Mouse (Mus musculus): Measurements from ENCODE around the gene Akap8l. TPM values are rescaled to one million over a fixed set of nuclear protein-coding genes. Genes with fewer than 3 reads are reported as not detected.
A peak's percentile ranks its signal among the peaks of the same experiment; 100 is the strongest.

The Akap8l gene
- polyA plus RNA-seq, 1 experiment from 2014 or later = 44.3 TPM

DNA sequence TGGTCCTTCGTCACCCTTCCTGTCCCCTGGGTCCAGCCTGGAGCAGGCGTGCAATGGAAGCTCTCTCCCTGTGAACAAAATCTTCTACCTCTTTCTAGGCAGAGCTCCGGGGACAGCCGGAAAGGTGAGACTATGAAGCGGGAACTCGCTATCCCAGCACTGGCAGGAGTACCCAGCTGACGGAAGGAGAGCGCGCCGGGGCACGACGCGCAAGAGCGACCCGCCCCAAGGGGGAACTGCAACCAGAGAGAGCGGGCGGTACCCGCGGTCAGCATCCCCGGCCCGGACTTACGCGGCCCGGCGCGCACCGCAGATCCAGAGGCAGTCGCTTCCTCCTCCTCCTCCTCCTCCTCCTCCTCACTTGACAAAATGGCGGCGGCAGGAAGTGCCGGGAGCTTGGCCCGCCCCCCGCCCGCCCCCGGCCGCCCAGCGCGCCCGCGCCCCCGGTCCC, 66.6 kb downstream of the Akap8l start:
- Histone ChIP-seq H3K4me2 (ENCODE audit: low read depth, low read length) (peak overlapping the region; percentile 67), H3K27ac (replicated peaks; ENCODE audit: low read depth, low read length) (peak overlapping the region; percentile 98), H3K4me3 (ENCODE audit: low read depth, low read length) (peak overlapping the region; percentile 98), H3K9ac (replicated peaks; ENCODE audit: low read length) (peak overlapping the region; percentile 96), H3K27me3 (ENCODE audit: control insufficient read depth, insufficient read depth, low read length) (no peaks in the 10 kb centered on the region), H3K36me3 (replicated peaks; ENCODE audit: control insufficient read depth, insufficient read depth, low read depth, low read length) (no peaks in the 10 kb centered on the region), H3K9me3 (replicated peaks; ENCODE audit: control insufficient read depth, low read length) (no peaks in the 10 kb centered on the region), H3K4me1 (ENCODE audit: control insufficient read depth, insufficient read depth, low read length) (no peaks in the 10 kb centered on the region)
- WGBS = under 1% methylated on average over 31 of the region's 41 CpGs
- ATAC-seq (replicated peaks; ENCODE audit: insufficient number of reproducible peaks, low FRiP score, low TSS enrichment, low read depth) (peak; percentile 51), DNase-seq (ENCODE audit: low spot score) (peak; percentile 68)

DNA sequence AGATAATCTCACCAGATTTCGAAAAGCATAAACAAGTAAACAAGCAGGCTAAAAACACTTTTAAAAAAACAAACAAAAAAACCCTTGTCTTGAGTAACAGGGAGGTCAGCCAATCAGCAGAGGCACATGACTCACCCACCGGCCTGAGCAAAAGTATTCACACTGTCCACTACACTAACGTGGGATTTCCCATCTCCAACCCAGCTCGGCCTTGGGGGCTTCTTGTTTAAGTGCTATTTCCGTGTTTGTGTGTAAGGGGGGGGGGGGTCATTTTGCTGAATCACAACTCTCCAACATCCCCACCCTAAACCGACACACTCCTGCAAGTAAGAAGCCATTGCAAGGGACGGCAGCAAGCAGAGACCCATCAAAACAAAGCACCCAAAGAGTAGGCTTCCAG, 67.1 kb downstream of the Akap8l start:
- DNase-seq (ENCODE audit: low spot score) (peak; percentile 19), ATAC-seq (replicated peaks; ENCODE audit: insufficient number of reproducible peaks, low FRiP score, low TSS enrichment, low read depth) (0 out of 2 replicates have a peak, but pooled peaks have one; percentile 1)
- H3K9me3 ChIP-seq (replicated peaks; ENCODE audit: control insufficient read depth, low read length) = no peaks in the 10 kb centered on the region

DNA sequence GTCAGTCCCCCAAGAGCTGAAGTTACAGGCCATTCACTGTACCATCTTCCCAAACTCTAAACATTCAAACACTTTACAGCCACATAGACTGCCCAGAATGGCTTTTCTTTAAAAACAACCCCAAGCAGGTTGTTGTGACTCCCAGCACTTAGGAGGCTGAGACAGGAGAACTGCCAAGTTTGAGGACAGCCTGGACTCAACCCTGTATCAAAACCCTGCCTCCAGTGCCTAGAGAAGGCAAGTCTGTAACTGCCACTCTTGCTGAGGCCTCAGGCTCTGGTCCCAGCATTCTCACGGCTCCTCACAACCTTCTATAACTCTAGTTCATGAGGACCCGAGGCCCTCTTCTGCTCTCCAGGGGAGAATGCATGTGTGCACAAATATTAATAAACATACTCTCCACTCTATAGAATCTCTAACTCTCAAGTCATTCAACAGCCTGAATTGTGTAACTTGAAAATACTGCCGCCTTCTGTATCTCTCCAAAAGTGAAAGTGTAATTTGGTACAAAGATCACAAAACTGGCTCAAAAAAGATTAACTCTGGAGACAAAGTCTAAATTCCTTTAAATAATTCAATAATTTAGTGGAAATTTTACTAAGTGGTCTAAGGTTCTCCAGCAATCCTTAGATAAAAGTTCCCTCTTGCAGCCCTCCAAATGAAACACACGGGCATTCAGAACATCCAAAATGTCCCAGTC, 68.6 kb downstream of the Akap8l start:
- no peak overlapping the region for H3K4me3 ChIP-seq (ENCODE audit: low read depth, low read length)
- WGBS = 81% methylated on average over 4 of the region's 4 CpGs
- DNase-seq (ENCODE audit: low spot score) = no peak
- no peaks in the 10 kb centered on the region for H3K36me3 ChIP-seq (replicated peaks; ENCODE audit: control insufficient read depth, insufficient read depth, low read depth, low read length)
- H3K9ac ChIP-seq (replicated peaks; ENCODE audit: low read length) = no peak overlapping the region
- no peak for ATAC-seq (replicated peaks; ENCODE audit: insufficient number of reproducible peaks, low FRiP score, low TSS enrichment, low read depth)
- H3K27ac ChIP-seq (replicated peaks; ENCODE audit: low read depth, low read length) = no peak overlapping the region
- H3K4me1 ChIP-seq (ENCODE audit: control insufficient read depth, insufficient read depth, low read length) = no peaks in the 10 kb centered on the region
- H3K9me3 ChIP-seq (replicated peaks; ENCODE audit: control insufficient read depth, low read length) = no peaks in the 10 kb centered on the region
- no peak overlapping the region for H3K4me2 ChIP-seq (ENCODE audit: low read depth, low read length)
- no peaks in the 10 kb centered on the region for H3K27me3 ChIP-seq (ENCODE audit: control insufficient read depth, insufficient read depth, low read length)

More for the DNA sequence above, 67.1 kb downstream of the Akap8l start:
- Histone ChIP-seq H3K4me2 (ENCODE audit: low read depth, low read length) (peak overlapping the region; percentile 67), H3K4me1 (ENCODE audit: control insufficient read depth, insufficient read depth, low read length) (no peaks in the 10 kb centered on the region), H3K36me3 (replicated peaks; ENCODE audit: control insufficient read depth, insufficient read depth, low read depth, low read length) (no peaks in the 10 kb centered on the region), H3K27me3 (ENCODE audit: control insufficient read depth, insufficient read depth, low read length) (no peaks in the 10 kb centered on the region), H3K27ac (replicated peaks; ENCODE audit: low read depth, low read length) (peak overlapping the region; percentile 98), H3K9ac (replicated peaks; ENCODE audit: low read length) (peak overlapping the region; percentile 96), H3K4me3 (ENCODE audit: low read depth, low read length) (peak overlapping the region; percentile 98)
- WGBS = 10% methylated on average over 7 of the region's 7 CpGs

DNA sequence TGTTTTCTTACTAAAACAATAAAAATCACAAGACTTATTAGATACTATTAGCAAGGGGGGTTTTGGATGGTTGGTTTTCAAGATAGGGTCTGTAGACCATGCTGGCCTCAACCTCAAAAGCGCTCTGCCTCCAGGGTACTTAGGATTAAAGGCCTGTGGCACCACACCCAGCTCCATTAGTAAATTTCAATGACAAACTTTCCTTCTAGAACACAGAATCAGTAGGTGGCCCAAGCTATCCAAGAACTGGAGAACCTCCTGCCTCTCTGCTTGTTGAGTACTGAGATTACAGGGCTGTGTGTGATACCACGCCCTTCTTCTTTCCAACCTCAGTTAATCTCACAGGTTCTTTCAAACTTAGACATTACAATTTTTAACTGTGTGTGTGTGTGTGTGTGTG, 69.3 kb downstream of the Akap8l start:
- DNase-seq (ENCODE audit: low spot score) (no peak), ATAC-seq (replicated peaks; ENCODE audit: insufficient number of reproducible peaks, low FRiP score, low TSS enrichment, low read depth) (no peak)
- no peaks in the 10 kb centered on the region for H3K4me1 ChIP-seq (ENCODE audit: control insufficient read depth, insufficient read depth, low read length)
- H3K27ac ChIP-seq (replicated peaks; ENCODE audit: low read depth, low read length) = no peak overlapping the region
- H3K36me3 ChIP-seq (replicated peaks; ENCODE audit: control insufficient read depth, insufficient read depth, low read depth, low read length) = no peaks in the 10 kb centered on the region
- no peaks in the 10 kb centered on the region for H3K27me3 ChIP-seq (ENCODE audit: control insufficient read depth, insufficient read depth, low read length)
- H3K4me2 ChIP-seq (ENCODE audit: low read depth, low read length) = no peak overlapping the region
- WGBS = 91% methylated on average over 2 of the region's 2 CpGs
- no peak overlapping the region for H3K9ac ChIP-seq (replicated peaks; ENCODE audit: low read length)
- no peaks in the 10 kb centered on the region for H3K9me3 ChIP-seq (replicated peaks; ENCODE audit: control insufficient read depth, low read length)
- H3K4me3 ChIP-seq (ENCODE audit: low read depth, low read length) = no peak overlapping the region

DNA sequence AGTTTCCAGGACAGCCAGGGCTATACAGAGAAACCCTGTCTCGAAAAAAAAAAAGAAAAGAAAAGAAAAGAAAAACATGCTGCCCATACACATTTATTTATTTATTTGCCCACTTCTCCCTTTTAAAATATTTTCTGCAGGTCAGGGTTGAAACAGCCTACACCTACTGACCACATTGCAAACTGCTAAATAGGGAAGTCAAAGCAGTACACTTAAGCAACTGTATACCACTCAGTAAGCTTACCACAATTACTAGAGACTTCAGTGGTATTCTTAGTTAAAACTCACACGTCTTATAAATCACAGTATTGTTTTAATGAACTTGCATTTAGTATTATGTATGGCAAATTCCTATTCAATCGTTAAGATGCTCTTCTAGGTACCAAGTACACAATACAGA, 69.8 kb downstream of the Akap8l start:
- Histone ChIP-seq H3K9me3 (replicated peaks; ENCODE audit: control insufficient read depth, low read length) (no peaks in the 10 kb centered on the region), H3K4me1 (ENCODE audit: control insufficient read depth, insufficient read depth, low read length) (no peaks in the 10 kb centered on the region), H3K36me3 (replicated peaks; ENCODE audit: control insufficient read depth, insufficient read depth, low read depth, low read length) (no peaks in the 10 kb centered on the region), H3K27me3 (ENCODE audit: control insufficient read depth, insufficient read depth, low read length) (no peaks in the 10 kb centered on the region), H3K4me2 (ENCODE audit: low read depth, low read length) (no peak overlapping the region), H3K27ac (replicated peaks; ENCODE audit: low read depth, low read length) (no peak overlapping the region), H3K9ac (replicated peaks; ENCODE audit: low read length) (no peak overlapping the region), H3K4me3 (ENCODE audit: low read depth, low read length) (no peak overlapping the region)
- DNase-seq (ENCODE audit: low spot score) (no peak), ATAC-seq (replicated peaks; ENCODE audit: insufficient number of reproducible peaks, low FRiP score, low TSS enrichment, low read depth) (no peak)
- 90% methylated on average over 3 of the region's 3 CpGs for WGBS

DNA sequence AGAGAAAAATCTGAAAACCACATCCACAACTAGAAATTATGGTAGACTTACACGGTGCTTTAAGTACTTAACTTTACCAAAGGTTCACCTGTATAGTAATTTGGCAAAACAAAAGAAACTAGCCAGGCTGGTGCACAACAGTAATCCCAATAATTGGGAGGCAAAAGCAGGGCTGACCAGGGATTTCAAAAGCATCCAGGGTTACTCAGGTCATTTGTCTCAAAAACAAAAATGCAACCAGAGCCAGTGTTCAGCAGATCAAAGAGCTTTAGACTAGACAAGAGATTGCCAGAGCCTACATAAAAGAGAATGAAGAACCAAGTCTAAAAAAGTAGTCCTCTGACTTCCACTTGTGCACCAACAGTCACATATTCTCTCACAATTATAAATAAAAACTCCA, 73.2 kb downstream of the Akap8l start:
- Histone ChIP-seq H3K9me3 (replicated peaks; ENCODE audit: control insufficient read depth, low read length) (no peaks in the 10 kb centered on the region), H3K4me1 (ENCODE audit: control insufficient read depth, insufficient read depth, low read length) (no peaks in the 10 kb centered on the region), H3K4me2 (ENCODE audit: low read depth, low read length) (no peak overlapping the region), H3K27ac (replicated peaks; ENCODE audit: low read depth, low read length) (no peak overlapping the region), H3K36me3 (replicated peaks; ENCODE audit: control insufficient read depth, insufficient read depth, low read depth, low read length) (no peaks in the 10 kb centered on the region), H3K4me3 (ENCODE audit: low read depth, low read length) (no peak overlapping the region), H3K27me3 (ENCODE audit: control insufficient read depth, insufficient read depth, low read length) (no peaks in the 10 kb centered on the region), H3K9ac (replicated peaks; ENCODE audit: low read length) (no peak overlapping the region)
- DNase-seq (ENCODE audit: low spot score) (no peak), ATAC-seq (replicated peaks; ENCODE audit: insufficient number of reproducible peaks, low FRiP score, low TSS enrichment, low read depth) (no peak)
- WGBS = 73% methylated on average over 1 of the region's 1 CpGs

DNA sequence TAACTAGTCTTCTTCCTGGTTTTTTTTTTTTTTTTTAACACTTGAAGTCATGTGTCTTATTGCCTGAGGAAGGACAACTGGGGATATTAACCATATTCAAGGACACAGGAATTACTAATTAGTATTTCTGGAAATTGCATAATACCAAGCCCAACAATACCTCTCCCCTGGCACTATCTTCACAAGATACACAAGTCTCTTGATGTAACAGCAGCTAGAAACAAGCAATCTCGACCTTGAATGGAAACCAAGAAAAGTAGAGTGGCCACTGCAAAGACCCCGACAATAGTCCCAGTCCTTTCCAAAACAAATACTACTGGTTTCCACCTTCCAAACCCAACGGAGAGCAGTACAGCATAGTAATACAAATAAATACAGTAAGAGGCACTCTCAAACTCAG, 74.8 kb downstream of the Akap8l start:
- no peak overlapping the region for H3K4me3 ChIP-seq (ENCODE audit: low read depth, low read length)
- H3K36me3 ChIP-seq (replicated peaks; ENCODE audit: control insufficient read depth, insufficient read depth, low read depth, low read length) = no peaks in the 10 kb centered on the region
- H3K27ac ChIP-seq (replicated peaks; ENCODE audit: low read depth, low read length) = no peak overlapping the region
- 92% methylated on average over 3 of the region's 3 CpGs for WGBS
- no peaks in the 10 kb centered on the region for H3K27me3 ChIP-seq (ENCODE audit: control insufficient read depth, insufficient read depth, low read length)
- no peak for ATAC-seq (replicated peaks; ENCODE audit: insufficient number of reproducible peaks, low FRiP score, low TSS enrichment, low read depth)
- no peak overlapping the region for H3K4me2 ChIP-seq (ENCODE audit: low read depth, low read length)
- no peak for DNase-seq (ENCODE audit: low spot score)
- H3K4me1 ChIP-seq (ENCODE audit: control insufficient read depth, insufficient read depth, low read length) = no peaks in the 10 kb centered on the region
- no peaks in the 10 kb centered on the region for H3K9me3 ChIP-seq (replicated peaks; ENCODE audit: control insufficient read depth, low read length)
- no peak overlapping the region for H3K9ac ChIP-seq (replicated peaks; ENCODE audit: low read length)
